ENCODE assay signal across 26 mouse cellular contexts in the genomic region with DNA sequence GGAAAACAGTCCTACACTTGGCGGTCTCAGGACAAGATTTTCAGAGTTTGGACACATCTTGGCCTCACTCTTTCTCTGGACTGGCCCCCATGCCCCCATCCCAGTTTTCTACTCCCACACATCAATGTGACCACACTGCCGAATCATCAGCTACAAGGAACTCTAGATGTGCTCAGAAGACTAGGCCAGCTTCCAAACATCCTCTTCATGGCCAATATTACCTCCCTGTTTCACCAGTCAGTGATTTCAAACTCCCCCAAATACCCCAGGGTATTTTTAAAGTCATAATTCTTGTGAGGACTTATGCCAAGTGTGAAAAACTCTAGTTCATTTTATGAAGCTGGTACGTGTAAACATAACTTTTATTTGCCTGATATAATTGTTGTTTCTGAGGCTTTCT. TPM values are rescaled to one million over a fixed set of nuclear protein-coding genes. Genes with fewer than 3 reads are reported as not detected.
A peak's percentile ranks its signal among the peaks of the same experiment; 100 is the strongest.
DNase-seq lines count a peak whose midpoint lies in the region; TF ChIP-seq lines count a peak whose summit lies in the region.
"Had no signal": no experiment of that assay in that cellular context is flagged by ENCODE, and none has a peak within 500 bp of the region (broad histone marks: within the 10 kb centered on the region; RNA-seq: fewer than 3 reads in every experiment).

No protein-coding gene starts in this region.

- DNase-seq in gastrocnemius, adult 18-20 months (ENCODE audit: low spot score) = peak; percentile 21
- DNase-seq in gastrocnemius, adult 8-10 months (ENCODE audit: low spot score in 2 of 2) = no peak
- DNase-seq in heart, adult 8-10 months (ENCODE audit: low spot score) = peak; percentile 8
- DNase-seq in heart, adult 2 months = no peak
- no peak for DNase-seq in lung, postnatal 14 days
- DNase-seq: adrenal gland, adult 2 months; adrenal gland, postnatal 14 days; B cell, adult 2 months; cerebellum, adult 11 months; cerebellum, adult 2 months; cerebellum, adult 9-11 months; cerebellum, postnatal 25 days; gastrocnemius, postnatal 10 days; kidney, adult 18-20 months had no signal

- no peak overlapping the region for H3K4me3 ChIP-seq in heart, adult 2 months
- H3K4me3 ChIP-seq in myocyte = no peak overlapping the region
- H3K4me3 ChIP-seq: embryonic facial prominence, embryonic 13.5 days; forebrain, embryonic 10.5 days; forebrain, embryonic 13.5 days; hindbrain, embryonic 10.5 days; hindbrain, embryonic 13.5 days had no signal

- H3K4me1 ChIP-seq in heart, adult 2 months (ENCODE audit: control insufficient read depth, insufficient read depth, low read length) = no peaks in the 10 kb centered on the region
- H3K4me1 ChIP-seq: embryonic facial prominence, embryonic 13.5 days; forebrain, embryonic 13.5 days; hindbrain, embryonic 10.5 days; hindbrain, embryonic 13.5 days had no signal

- TF ChIP-seq POLR2A in heart, adult 2 months (IDR thresholded peaks at IDR 0.05; ENCODE audit: insufficient read depth, low read depth, low read length) = no peak
- TF ChIP-seq POLR2A in myocyte (IDR thresholded peaks at IDR 0.05; ENCODE audit: insufficient read length, low read depth) = no peak

- no peak overlapping the region for H3K9ac ChIP-seq in heart, adult 2 months (ENCODE audit: low read depth, low read length)
- H3K9ac ChIP-seq: embryonic facial prominence, embryonic 13.5 days; forebrain, embryonic 13.5 days; hindbrain, embryonic 13.5 days had no signal

- H3K4me2 ChIP-seq in myocyte (ENCODE audit: low read depth) = peak overlapping the region; percentile 39
- H3K4me2 ChIP-seq: embryonic facial prominence, embryonic 13.5 days; forebrain, embryonic 13.5 days; heart, embryonic 11.5 days; hindbrain, embryonic 13.5 days had no signal

- intact Hi-C loops in heart, adult 2 months (cut with DNase I) = no loop called here

- H3K36me3 ChIP-seq in heart, adult 2 months (ENCODE audit: control insufficient read depth, insufficient read depth, low read length) = no peaks in the 10 kb centered on the region
- H3K36me3 ChIP-seq in myocyte (ENCODE audit: control insufficient read depth, insufficient read depth) = no peaks in the 10 kb centered on the region
- H3K36me3 ChIP-seq: embryonic facial prominence, embryonic 13.5 days; forebrain, embryonic 10.5 days; G1E; hindbrain, embryonic 10.5 days; hindbrain, embryonic 13.5 days had no signal

- no peak overlapping the region for H3ac ChIP-seq in myocyte (ENCODE audit: control insufficient read depth, insufficient read length)

- H3K27ac ChIP-seq in heart, adult 2 months = no peak overlapping the region
- H3K27ac ChIP-seq: embryonic facial prominence, embryonic 13.5 days; forebrain, embryonic 10.5 days; forebrain, embryonic 13.5 days; hindbrain, embryonic 10.5 days; hindbrain, embryonic 13.5 days; hindbrain, postnatal 0 days had no signal

- no peak for TF ChIP-seq EP300 in heart, adult 2 months (IDR thresholded peaks at IDR 0.05; ENCODE audit: insufficient read depth, low read depth, low read length)

- H3K27me3 ChIP-seq in heart, adult 2 months (ENCODE audit: control insufficient read depth, insufficient read depth, low read length) = no peaks in the 10 kb centered on the region
- no peaks in the 10 kb centered on the region for H3K27me3 ChIP-seq in myocyte (ENCODE audit: control insufficient read depth, insufficient read depth, insufficient read length)
- H3K27me3 ChIP-seq: CH12.LX; embryonic facial prominence, embryonic 13.5 days; forebrain, embryonic 13.5 days; hindbrain, embryonic 13.5 days had no signal

- 88% methylated on average over 3 of the region's 3 CpGs for WGBS in heart, adult 2 months

- TF ChIP-seq CTCF in heart, adult 2 months (IDR thresholded peaks at IDR 0.05) = no peak

- no peaks in the 10 kb centered on the region for H3K79me2 ChIP-seq in heart, adult 2 months (replicated peaks; ENCODE audit: control insufficient read depth, insufficient read depth, low read length)
- H3K79me2 ChIP-seq in myocyte (ENCODE audit: control insufficient read depth, insufficient read depth) = no peaks in the 10 kb centered on the region

TF ChIP-seq in myocyte, 11 proteins besides CTCF, POLR2A, EP300 and RAD21:
- TF ChIP-seq TCF12 (IDR thresholded peaks at IDR 0.05; ENCODE audit: insufficient read depth, poor library complexity, severe bottlenecking) (no peak), CEBPB (IDR thresholded peaks at IDR 0.05; ENCODE audit: insufficient read depth, poor library complexity, severe bottlenecking) (peak; percentile 83), MYOG (IDR thresholded peaks at IDR 0.05; ENCODE audit: control insufficient read depth in 1 of 3, insufficient read depth in 1 of 3, insufficient read length in 2 of 3, low read depth in 2 of 3) (no peak), REST (IDR thresholded peaks at IDR 0.05; ENCODE audit: insufficient read depth, insufficient read length) (no peak), SRF (IDR thresholded peaks at IDR 0.05; ENCODE audit: control insufficient read depth, insufficient read length, low read depth) (no peak), TCF3 (IDR thresholded peaks at IDR 0.05; ENCODE audit: insufficient read length, low read depth) (no peak)
TF ChIP-seq in myocyte: peak in this region for 1.

RNA-seq across cellular contexts. Expression of a gene that starts 37.2 kb away (rescaled TPM):
- 10 to 100 TPM; 27.7 to 33.8 TPM for total RNA-seq in gastrocnemius, adult 18-20 months (2021)
- total RNA-seq in gastrocnemius, adult 8-10 months (2022) = 10 to 100 TPM; 10.9 to 21.0 (median 17.8) TPM
- 10 to 100 TPM; 17.4 to 32.9 (median 23.8) TPM for total RNA-seq in heart, adult 8-10 months (2022)
- total RNA-seq in heart, adult 2 months (2021) = 10 to 100 TPM; 28.8 to 43.9 TPM
- polyA plus RNA-seq in heart, adult 2 months (2012; rRNA removed) = 15.0 and 27.6 TPM in 2 replicates
- 125 TPM for polyA plus RNA-seq in myocyte (2012; fragmentation: generic; extraction: Trizol)
- polyA plus RNA-seq: G1E; inflammation-experienced regulatory T-cells, adult 6 months had no signal

RNA-seq across cellular contexts. Expression of a gene that starts 40.1 kb away (rescaled TPM):
- under 1 TPM in 1 of 2 experiments, not detected in 1; 0.09 TPM for total RNA-seq in gastrocnemius, adult 18-20 months (2021)
- total RNA-seq in gastrocnemius, adult 8-10 months (2022) = not detected
- under 1 TPM; 0.09 to 0.14 (median 0.10) TPM for total RNA-seq in heart, adult 8-10 months (2022)
- under 1 TPM; 0.21 to 0.23 TPM for total RNA-seq in heart, adult 2 months (2021)
- 0.29 and 0.35 TPM in 2 replicates for polyA plus RNA-seq in heart, adult 2 months (2012; rRNA removed)
- 0.37 TPM for polyA plus RNA-seq in myocyte (2012; fragmentation: generic; extraction: Trizol)
- total RNA-seq: adrenal gland, adult 2 months; CH12.LX; common myeloid progenitor, adult 5-6 weeks; G1E; hindbrain, postnatal 0 days had no signal
- polyA plus RNA-seq: adrenal gland, adult 2 months; forebrain, embryonic 13.5 days; G1E; inflammation-experienced regulatory T-cells, adult 6 months had no signal

Comparison
In these comparisons a context has a peak if more than half of its experiments do, and no peak if none do; other contexts are left out.
1. DNase-seq: peak in gastrocnemius, adult 18-20 months (single experiment) and heart, adult 8-10 months (single experiment); none in gastrocnemius, adult 8-10 months (0 of 2), heart, adult 2 months (0 of 2) and lung, postnatal 14 days (single experiment).